Mouse (Mus musculus): ENCODE results near the gene Reps2.

The Reps2 gene

DNA sequence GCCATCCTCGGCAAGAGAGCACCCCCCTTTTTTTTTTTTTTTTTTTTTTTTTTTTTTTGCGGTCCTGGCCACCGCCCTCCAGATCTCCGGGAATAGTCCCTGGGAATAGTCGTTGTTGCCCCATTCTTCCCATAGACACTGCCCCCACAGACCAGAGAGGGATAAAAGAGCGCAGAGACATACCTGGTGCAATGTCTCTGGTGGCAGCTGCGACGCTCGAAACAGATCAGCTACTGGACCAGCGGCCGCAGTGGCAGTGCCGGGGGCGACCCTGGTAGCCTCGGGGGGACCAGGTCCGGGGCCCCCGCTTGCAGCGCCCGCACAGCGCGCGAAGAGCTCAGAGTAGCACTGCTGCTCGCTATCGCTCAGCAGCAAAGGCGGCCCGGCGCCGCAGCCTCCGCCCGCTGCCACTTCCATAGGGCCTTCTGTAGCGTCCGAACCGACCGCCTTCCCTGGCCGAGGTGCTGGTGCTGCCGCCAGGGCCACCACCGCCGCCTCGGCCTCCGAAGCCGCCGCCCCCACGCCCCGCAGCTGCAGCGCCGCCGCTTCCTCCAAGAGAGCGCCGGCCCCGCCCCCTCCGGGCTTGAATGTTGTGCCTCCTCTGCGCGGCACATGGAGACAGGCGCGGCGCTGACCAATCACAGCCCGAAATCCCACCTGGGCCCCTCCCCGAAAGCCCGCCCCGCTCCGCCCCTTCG, at the start of gene Reps2:
Gene Reps2, minus strand, starts transcription at position 559 of the 698 bp plus-strand sequence.
- in situ Hi-C loops (cut with MboI, MseI): no loop called here

DNA sequence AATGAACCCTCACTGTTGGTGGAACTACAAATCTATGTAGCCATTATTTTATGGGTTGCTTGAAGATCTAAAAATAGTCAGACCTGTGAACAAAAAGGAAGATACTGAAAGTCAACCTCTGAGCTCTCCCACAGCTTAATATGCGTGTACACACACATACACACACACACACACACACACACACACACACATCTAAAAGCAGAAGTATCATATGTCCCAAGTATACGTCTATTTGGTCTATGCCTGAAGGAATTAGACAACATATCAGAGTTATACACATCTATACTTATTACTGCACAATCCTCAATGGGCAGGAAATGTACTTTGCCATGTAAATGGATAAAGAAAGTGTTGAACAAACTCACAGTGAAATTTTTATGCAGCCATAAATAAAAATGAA, 47.8 kb upstream of the Reps2 start:
- in situ Hi-C loops (cut with MboI, MseI): no loop called here

DNA sequence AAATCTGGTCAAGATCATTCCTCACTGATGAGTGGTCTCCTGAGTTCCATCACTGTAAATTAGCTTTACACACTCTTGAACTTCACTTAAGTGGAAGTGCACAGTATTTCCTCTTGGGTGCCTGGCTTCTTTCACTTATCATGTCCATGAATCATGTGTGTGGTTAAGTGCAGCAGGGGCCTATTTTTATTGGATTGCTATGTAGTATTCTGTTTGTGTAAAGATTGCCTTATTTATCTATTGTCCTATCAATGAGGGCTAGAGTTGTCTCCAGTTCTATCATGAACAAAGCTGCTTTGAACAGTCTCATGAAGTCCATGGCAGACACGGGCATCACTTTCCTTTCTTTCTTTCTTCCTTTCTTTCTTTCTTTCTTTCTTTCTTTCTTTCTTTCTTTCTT, 41.9 kb upstream of the Reps2 start:
- in situ Hi-C loops (cut with MboI, MseI): no loop called here

DNA sequence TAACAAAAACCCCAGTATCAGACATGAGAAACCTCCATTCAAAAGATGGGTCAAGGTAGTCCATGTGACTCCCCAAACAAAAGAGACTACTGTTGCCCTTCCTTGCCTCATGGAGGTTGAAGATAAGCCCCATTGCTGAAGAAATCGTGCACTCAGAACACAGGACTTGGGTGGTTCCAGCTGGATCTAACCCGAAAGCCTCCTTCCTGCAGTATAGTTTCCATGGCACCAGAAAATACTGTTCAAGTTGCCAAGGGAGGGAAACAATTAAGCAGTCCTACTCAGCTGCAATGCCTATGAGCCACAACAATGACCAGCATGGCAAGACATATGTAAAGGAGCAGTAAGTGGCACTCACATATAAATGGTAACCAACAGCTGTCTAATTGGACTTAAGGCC, 36.1 kb upstream of the Reps2 start:
- in situ Hi-C loops (cut with MboI, MseI): loop anchor here (10.0 kb wide), 1 partner anchor 1745 kb away; no protein-coding TSS in a partner anchor

DNA sequence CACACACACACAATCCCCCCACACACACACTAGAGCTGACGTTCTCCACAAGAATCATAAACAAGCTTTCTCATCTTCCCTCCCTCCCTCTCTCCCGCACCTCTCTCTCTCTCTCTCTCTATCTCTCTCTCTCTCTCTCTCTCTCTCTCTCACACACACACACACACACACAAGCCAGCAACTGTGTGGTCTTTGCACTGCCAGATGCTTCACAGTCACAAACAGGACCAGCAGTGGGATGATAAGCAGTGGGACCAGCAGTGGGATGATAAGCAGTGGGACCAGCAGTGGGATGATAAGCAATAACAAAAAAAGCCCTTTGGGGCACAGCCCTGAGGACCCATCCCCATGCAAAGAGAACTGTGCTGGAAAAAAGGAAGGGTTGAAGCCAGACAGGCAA, 35.4 kb upstream of the Reps2 start:
- in situ Hi-C loops (cut with MboI, MseI): loop anchor here (10.0 kb wide), 1 partner anchor 1744 kb away; no protein-coding TSS in a partner anchor

DNA sequence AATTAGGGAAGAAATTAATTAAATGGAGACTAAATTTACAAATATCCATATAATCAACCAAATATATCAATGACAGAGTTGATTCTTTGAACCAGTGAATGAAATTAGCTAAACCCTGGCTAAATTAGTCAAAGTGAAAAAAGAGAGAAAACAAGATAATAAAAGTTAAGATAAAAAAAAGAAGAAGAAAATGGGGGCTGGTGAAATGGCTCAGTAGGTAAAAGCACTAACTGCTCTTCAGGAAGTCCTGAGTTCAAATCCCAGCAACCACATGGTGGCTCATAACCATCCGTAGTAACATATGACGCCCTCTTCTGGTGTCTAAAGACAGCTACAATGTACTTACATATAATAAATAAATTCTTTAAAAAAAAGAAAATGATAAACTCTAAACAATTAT, 22.7 kb upstream of the Reps2 start:
- in situ Hi-C loops (cut with MboI, MseI): no loop called here

DNA sequence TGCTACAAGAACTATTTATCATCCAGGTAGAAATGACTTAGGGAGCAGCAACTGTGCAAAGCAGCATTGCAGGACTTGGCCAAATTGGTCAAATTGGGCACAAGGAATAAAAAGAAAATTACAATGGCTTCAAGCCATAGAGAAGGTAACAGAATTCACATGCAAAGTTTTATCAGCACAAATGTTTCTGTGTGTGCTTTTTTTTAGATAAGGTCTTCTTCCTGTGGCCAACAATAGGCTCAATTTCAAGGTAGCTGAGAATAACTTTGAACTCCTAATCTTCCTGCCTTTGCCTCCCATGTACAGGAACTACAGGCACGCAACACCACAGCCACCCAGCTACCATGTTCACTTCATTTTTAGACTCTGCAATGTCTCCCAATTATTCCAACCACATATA, 16.7 kb upstream of the Reps2 start:
- in situ Hi-C loops (cut with MboI, MseI): no loop called here

DNA sequence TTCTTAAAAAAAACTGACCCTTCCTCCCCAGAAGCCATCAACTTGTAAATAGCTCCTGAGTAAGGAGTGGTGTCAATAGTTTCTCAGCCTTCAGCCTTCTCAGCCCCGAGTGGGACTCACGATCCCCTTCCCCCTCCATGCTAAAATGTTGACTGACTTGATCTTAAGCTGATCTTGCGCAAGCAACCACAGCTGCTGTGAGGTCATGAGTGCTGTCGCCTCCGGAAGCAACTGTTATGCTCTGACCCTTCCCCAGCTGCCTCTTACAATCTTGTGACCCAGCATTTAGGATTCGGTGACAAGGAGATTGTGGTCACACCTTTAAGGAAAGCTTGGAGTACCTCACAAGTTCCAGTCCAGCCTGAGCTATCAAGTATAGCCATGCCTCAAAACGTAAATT, 10.1 kb upstream of the Reps2 start:
- in situ Hi-C loops (cut with MboI, MseI): no loop called here

DNA sequence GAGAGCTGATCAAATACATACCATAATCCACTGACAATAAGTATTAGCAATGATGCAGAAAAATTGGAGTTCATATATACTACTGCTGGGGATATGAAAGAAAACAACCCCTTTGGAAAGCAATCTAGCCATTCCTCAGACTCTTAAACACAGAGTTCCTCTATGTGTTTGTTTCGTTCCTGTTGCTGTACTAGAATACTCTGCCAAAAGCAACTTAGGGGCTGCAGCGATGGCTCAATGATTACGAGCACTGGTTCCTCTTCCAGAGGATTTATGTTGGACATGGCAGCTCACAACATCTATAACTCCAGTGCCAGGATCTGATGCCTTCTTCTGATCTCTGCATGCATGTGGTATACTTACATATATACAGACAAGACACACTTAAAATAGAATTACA, 9.0 kb upstream of the Reps2 start:
- in situ Hi-C loops (cut with MboI, MseI): no loop called here

DNA sequence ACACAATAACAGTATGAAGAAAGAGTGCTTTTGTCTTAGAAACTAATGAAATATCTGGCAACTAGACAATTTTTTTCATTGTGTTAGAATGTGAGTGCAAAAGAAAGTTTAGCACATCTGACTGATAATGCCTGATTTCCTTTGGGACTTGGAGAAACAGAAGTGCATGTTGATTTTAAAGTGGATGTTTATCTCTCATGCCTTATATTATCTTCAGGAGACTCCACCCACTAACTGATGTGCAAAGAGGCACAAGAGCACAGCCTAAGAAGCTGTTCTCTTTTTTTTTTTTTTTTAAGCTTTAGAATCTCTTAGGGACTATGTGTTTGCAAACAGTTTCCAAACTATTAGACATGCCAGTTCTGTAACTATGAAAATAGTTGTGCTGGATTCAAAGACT, 7.7 kb upstream of the Reps2 start:
- in situ Hi-C loops (cut with MboI, MseI): no loop called here

DNA sequence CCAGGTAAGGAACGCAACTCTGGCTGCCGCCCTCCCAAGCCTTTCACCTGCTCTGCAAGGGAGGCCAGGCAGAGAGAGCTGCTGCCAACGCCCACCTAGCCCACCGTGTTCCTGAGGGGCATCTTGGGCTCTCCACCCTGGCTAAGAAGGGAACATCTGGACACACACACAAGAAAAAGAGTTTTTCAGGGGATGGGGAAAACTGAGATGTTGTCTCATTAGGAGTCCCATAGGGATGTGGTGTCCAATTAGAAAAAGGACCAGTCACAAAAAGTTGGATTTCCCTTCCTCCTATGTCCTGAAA, 292 bp upstream of the Reps2 start:
- in situ Hi-C loops (cut with MboI, MseI): no loop called here

DNA sequence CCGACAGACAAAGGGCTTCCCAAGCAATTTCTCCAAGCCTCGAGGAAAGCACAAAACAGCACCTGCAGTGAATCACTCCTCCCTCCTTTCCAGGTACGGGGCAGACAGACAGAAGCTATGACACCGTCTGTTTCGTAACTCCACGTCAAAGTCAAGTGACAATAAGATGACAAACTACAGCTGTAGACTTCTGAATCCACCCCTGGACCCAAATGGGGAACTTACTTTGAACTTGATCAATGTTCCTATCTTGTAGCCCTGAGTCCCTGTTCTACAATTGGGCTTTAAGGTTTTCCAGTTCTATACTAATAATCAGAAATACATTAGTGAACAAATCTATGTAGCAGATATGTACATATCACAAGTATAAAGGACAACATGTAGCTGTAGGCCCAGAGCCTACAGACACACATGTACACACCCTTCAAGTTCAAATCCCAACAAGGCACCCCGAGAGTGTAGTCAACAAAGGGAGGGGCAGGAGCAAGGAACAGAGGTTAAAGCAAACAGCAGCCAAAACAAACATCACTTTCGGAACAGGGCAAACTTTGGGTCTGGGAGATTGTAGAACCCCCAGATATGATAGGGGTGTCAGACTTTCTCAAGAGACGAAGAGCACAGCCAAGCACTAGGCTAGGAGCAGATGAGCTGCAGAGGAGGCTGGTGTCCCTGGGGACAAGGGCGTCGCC, 903 bp downstream of the Reps2 start:
- in situ Hi-C loops (cut with MboI, MseI): no loop called here

DNA sequence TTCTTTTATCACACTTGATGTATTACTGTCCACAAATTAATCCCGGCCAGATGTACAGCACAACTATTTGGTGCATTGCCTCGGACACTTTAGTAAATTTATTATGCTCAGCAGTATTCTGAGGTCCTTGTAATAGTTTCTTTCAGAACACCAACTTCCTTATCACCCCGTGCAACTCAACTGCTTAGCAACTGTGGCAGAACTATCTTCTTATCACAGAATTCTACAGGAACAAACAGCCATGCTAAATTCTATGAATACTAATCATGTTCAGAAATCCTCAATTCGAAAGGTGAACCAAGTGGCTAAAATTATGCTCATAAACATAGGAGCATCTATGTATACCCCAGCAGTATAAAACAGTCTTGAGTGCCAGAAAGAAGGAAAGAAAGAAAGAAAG, 1.7 kb downstream of the Reps2 start:
- in situ Hi-C loops (cut with MboI, MseI): no loop called here

DNA sequence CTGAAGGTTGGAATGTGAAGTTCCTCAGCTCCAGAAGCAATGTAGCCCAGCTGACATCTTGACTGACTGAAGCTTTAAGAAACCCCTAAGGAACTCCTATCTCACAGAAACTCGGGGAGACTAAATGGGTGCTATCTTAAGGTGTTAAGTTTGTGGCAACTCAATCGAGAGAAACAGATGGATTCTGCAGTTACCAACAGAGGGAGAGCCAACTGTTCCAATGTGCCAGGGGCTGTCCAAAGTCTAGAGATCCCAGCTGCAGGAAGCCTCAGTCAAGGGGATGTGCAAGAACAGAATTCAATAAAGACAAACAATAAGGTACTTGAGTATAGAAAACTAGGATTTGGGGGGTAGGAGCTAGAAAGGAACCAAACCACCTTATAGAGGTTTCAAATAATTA, 8.3 kb downstream of the Reps2 start:
- in situ Hi-C loops (cut with MboI, MseI): no loop called here

DNA sequence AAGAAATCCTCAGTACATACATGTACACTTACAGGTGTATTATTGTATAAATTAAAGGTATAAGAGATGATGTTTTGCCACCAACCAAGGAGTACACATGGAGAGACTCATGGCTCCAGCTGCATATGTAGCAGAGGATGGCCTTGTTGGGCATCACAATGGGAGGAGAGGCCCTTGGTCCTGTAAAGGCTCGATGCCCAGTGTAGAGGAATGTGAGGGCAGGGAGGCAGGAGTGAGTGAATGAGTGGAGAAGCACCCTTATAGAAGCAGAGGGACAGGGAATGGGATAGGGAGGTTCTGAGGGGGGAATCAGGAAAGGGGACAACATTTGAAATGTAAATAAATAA, 21.4 kb downstream of the Reps2 start:
- in situ Hi-C loops (cut with MboI, MseI): loop anchor here (10.0 kb wide), 1 partner anchor 1487 kb away; no protein-coding TSS in a partner anchor

DNA sequence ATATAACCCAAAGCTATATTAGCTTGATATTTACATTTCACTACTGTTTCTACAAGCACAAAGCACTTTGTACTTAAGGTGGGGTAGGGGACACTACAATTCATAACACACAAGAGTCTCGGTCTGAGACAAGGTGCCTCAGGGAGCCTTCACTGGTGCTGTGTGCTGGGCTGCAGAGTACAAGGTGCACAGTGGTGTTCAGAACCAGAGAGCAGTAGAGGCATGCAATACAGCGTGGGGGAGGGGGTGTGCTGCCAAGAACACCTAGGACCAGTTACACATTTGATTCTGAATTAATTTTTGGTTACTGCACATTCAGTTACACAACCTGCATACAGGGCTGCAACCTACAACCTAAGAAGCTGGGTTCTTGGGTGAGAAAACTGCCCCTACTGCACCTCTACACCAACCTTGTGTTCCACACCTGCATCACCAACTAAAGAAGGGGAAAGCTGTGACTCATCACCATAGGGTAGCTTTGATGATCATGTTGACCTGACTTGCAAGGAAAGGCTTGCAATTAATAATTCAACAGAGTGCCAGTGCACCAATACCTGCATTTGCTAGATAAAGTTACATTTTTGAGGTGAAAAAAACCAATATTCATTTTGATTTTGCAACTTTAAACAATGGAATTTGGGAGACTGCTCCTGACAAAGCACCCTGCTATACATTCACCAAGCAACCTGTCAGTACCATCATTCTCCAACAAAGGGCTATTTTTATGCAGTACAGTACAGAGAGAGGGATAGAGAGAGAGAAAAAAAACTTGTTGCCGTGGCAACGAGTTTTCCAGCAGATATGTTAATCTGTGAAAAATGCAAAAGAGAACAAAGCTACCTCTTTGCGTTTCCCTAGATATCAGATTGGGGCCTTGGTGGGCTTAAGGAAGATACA, 22.0 kb downstream of the Reps2 start:
- in situ Hi-C loops (cut with MboI, MseI): loop anchor here (10.0 kb wide), 1 partner anchor 1487 kb away; no protein-coding TSS in a partner anchor

DNA sequence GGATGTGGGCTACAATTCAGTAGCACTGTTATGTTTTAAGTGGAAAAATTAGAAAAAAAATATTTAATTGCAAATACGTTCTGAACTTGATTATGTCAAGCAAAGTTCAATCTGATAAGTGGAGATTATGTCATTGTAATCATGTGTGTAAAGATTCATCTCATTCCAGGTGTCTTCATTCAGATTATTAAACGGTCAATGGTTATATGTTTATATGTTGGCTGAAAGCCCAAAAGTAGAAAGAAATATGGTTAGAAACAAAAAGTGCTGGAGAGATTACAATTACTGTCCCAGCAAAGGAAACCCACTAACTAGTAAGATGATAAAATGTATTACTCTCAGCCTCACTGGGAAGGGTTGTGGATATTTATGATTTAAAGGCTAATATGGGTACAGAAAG, 23.7 kb downstream of the Reps2 start:
- in situ Hi-C loops (cut with MboI, MseI): loop anchor here (10.0 kb wide), 1 partner anchor 1485 kb away; no protein-coding TSS in a partner anchor

DNA sequence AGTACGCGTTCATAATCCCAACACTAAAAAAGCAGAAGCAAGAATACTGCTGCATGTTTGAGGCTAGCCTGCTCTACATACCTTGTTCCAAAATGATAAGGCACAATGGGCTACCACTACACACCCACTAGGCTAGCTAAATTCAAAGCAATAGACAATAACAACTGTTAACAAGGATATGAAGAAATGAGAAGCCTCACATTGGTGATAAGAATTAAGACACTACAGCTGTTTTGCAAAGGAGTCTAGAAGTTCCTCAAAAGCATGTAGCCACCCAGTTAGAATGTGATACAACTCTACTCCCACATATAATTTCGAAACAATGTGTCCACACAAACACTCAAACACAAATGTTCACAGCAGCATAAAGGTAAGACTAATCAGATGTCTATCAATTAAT, 24.9 kb downstream of the Reps2 start:
- in situ Hi-C loops (cut with MboI, MseI): no loop called here

DNA sequence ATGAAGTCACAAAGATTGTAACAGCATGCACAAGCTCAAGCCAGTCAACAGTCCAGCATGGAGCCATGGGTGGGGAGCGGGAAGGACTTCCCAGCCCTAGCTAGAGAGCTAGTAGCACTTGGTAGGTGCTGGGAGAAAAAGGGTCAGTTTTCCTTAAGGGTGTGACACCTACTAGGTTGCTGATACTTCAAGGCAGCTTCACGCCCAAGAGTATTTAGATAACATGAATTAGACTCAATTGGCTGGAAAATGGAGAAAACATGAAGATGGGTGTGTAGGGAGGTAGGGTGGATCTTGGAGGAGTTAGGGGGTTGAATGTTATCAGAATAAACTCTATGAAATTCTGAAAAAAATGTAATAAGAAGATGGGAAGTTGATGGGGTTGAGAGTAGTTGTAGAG, 37.3 kb downstream of the Reps2 start:
- in situ Hi-C loops (cut with MboI, MseI): no loop called here

DNA sequence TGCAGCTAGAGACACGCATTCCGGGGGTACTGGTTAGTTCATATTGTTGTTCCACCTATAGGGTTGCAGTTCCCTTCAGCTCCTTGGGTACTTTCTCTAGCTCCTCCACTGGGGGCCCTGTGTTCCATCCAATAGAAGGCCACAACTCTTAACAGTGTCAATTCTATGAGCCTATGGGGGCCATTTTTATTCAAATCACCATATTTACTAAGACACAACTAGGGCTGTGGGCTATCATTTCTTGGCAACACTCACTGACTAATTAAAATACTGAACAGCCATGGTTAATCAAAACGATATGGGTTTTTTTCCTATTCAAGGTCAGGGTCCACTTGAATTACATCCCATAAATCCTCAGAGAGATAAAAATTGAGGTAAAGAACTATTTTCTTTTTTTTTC, 43.8 kb downstream of the Reps2 start:
- in situ Hi-C loops (cut with MboI, MseI): no loop called here

DNA sequence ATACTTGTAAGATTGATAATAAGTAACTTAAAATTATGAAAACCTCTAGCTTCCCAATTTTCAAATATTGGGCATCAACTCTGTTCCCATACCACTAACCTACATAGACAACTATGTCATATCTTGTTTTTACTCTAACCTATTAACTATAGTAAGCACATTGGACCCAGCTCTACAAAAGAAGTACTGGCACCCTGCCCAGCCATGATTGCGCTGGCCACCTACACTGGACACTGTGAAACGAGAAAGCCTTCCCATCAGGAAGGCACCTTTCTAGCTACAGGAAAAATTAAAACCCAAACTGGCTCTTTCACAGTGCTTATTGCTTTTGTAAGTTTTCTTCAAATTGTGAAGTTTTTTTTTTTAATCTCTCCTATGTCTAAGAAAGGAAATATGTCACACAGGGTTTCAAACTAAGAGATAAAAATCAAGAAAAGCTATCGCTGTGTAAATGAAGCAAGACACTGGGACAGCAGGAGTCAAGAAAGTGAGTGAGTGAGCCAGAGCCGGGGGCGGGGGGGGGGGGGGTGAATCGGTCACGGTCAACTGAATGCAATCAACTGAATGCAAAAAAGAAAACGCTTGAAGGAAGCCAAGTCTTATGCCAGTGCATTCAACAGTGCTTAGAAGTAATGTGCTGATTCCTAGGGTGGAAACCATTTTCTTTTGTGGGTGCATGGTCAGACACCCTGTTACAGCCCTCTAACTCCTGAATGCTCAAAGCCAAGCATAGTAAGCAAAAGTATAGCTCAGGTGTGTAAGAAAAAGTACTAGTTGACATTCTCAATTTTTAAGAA, 52.2 kb downstream of the Reps2 start:
- in situ Hi-C loops (cut with MboI, MseI): no loop called here

All from T-helper 1 cell (primary cell).